Mouse (Mus musculus) C2C12 (cell line): ENCODE data around the gene Gm9112.
"Not testable (repeated sequence)": the region's sequence is repeated elsewhere in the genome, so short reads cannot be mapped to it uniquely, and the experiment has no call there.

Experiments
- CTCF ChIP-seq: IDR thresholded peaks from one replicate; pipeline ENCODE4 v1.5.1; 2011; ENCODE audit not compliant: control insufficient read depth, insufficient read depth, insufficient read length
- MYOG ChIP-seq: IDR thresholded peaks from one replicate; pipeline ENCODE4 v1.6.1; 2011; ENCODE audit not compliant: control insufficient read depth, insufficient read length; ENCODE audit errors: extremely low read depth
- USF1 ChIP-seq: IDR thresholded peaks from one replicate; pipeline ENCODE4 v1.6.1; 2011; ENCODE audit warnings: low read depth, mild to moderate bottlenecking, control low read depth, moderate library complexity

DNA sequence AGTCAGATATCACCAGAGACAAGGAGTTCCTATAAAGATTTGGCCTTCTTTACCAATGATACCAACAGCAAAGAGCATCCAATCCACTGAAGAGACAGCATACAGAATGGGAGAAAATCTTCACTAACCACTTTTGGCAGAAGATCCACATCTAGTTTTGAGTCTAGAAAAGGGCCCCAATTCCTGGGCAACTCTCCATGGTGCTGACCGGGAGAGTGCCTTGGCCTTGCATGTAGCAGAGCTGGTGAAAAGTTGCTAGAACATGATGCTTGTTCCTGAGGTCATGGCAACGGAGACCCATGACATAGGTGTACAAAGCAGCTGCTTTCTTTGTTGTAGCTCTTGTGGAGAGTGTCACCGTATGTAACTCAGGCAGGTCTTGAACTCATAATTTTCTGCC lies 6.8 kb downstream of the Gm9112 start:
- not testable (repeated sequence) for TF ChIP-seq USF1, MYOG, CTCF
